Mouse (Mus musculus) limb, embryonic 11.5 days (tissue): ENCODE measurements at regions not wholly inside any gene's neighbourhood (a gene's known extent, or its start where the extent isn't known, plus 50 kb on each side); places are given as distances from the start of the nearest gene placed in this dataset.

Experiments used
- ATAC-seq: fragments of 200-750 bp; cut with Nextera tagmentation; 2 replicates; pipeline ENCODE4 v1.8.0; 2017; ENCODE audit warnings: low read depth; ENCODE audit not compliant: insufficient number of reproducible peaks, low FRiP score, low TSS enrichment
- DNase-seq: peaks from one replicate; pipeline ENCODE4 v3.0.0-alpha.2; 2015; ENCODE audit warnings: low spot score
- H3K27ac ChIP-seq: fragments of 300-500 bp; sonication (generic); replicated peaks from 2 replicates; pipeline ENCODE4 v1.5.1; 2014; ENCODE audit warnings: low read depth, mild to moderate bottlenecking, low read length
- H3K27me3 ChIP-seq: fragments of 300-500 bp; sonication (generic); 2 replicates; pipeline ENCODE4 v1.6.1; 2014; ENCODE audit warnings: mild to moderate bottlenecking, low read length, mixed read lengths; ENCODE audit not compliant: control insufficient read depth, insufficient read depth
- H3K36me3 ChIP-seq: fragments of 300-500 bp; sonication (generic); 2 replicates; pipeline ENCODE4 v1.6.1; 2014; ENCODE audit warnings: mild to moderate bottlenecking, low read length, moderate library complexity, mixed read lengths; ENCODE audit not compliant: control insufficient read depth, insufficient read depth
- H3K4me1 ChIP-seq: fragments of 300-500 bp; sonication (generic); 2 replicates; pipeline ENCODE4 v1.6.1; 2014; ENCODE audit warnings: low read length, mixed read lengths; ENCODE audit not compliant: control insufficient read depth, insufficient read depth
- H3K4me2 ChIP-seq: fragments of 300-500 bp; sonication (generic); 2 replicates; pipeline ENCODE4 v1.6.1; 2014; ENCODE audit warnings: low read depth, mild to moderate bottlenecking, moderate library complexity; ENCODE audit not compliant: severe bottlenecking
- H3K4me3 ChIP-seq: fragments of 300-500 bp; sonication (generic); 2 replicates; pipeline ENCODE4 v1.5.1; 2014; ENCODE audit warnings: low read depth, low read length
- H3K9ac ChIP-seq: fragments of 300-500 bp; sonication (generic); 2 replicates; pipeline ENCODE4 v1.6.1; 2014; ENCODE audit warnings: mild to moderate bottlenecking, low read length
- H3K9me3 ChIP-seq: fragments of 300-500 bp; sonication (generic); 2 replicates; pipeline ENCODE4 v1.6.1; 2016; ENCODE audit warnings: low read length; ENCODE audit not compliant: control insufficient read depth
- WGBS: fragments of 180-500 bp; shearing (Covaris S2); extraction: QIAGEN DNeasy Blood & Tissue Kit; methylation state at CpG from one replicate; pipeline ENCODE4 v1.1.7; 2014; 5-methylcytosine and 5-hydroxymethylcytosine counted together

GRCm38 (mm10) chr9:47076946-47077345 is 78.4 kb downstream of the Gm4791 start:
- 60% methylated on average over 6 of the region's 6 CpGs for WGBS
- H3K9me3 ChIP-seq = no peaks in the 10 kb centered on the region
- no peak overlapping the region for H3K9ac ChIP-seq
- H3K4me3 ChIP-seq = no peak overlapping the region
- no peak overlapping the region for H3K27ac ChIP-seq
- H3K27me3 ChIP-seq = no peaks in the 10 kb centered on the region
- no peaks in the 10 kb centered on the region for H3K4me1 ChIP-seq
- H3K36me3 ChIP-seq = no peaks in the 10 kb centered on the region
- ATAC-seq = no peak
- H3K4me2 ChIP-seq = no peak overlapping the region
- DNase-seq = no peak

DNA sequence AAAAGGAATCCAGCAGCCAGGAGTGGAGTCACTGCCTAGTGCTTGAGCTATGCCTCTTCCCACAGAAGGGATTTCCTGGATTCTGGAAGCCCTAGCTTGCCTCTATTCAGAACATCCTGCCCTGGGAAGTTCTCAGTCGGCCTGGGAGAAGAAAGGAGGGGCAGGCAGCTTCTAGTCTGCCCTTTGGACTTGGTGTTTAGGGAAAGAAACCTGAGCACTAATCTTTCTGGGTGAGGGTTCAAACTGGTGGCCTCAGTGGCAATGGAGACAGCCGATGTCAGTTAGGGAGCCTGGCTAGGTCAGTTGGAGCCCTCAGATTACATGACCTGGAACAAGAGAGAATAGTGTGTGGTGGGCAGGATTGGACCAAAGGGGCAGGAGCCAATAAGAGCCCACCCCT is 78.9 kb downstream of the Gm4791 start:
- Histone ChIP-seq H3K9me3 (no peaks in the 10 kb centered on the region), H3K27ac (no peak overlapping the region), H3K27me3 (no peaks in the 10 kb centered on the region), H3K36me3 (no peaks in the 10 kb centered on the region), H3K4me2 (no peak overlapping the region), H3K4me3 (no peak overlapping the region), H3K9ac (no peak overlapping the region), H3K4me1 (no peaks in the 10 kb centered on the region)
- 52% methylated on average over 2 of the region's 2 CpGs for WGBS
- no peak for DNase-seq
- ATAC-seq = no peak

- Histone ChIP-seq H3K9me3 (no peaks in the 10 kb centered on the region), H3K4me3 (no peak overlapping the region), H3K9ac (no peak overlapping the region), H3K36me3 (no peaks in the 10 kb centered on the region), H3K4me2 (no peak overlapping the region), H3K27me3 (no peaks in the 10 kb centered on the region), H3K27ac (no peak overlapping the region), H3K4me1 (no peaks in the 10 kb centered on the region)
- DNase-seq (no peak), ATAC-seq (no peak)
- 92% methylated on average over 3 of the region's 3 CpGs for WGBS
Measured at GRCm38 (mm10) chr9:47077945-47078344, 79.4 kb downstream of the Gm4791 start.

- ATAC-seq (no peak), DNase-seq (no peak)
- Histone ChIP-seq H3K4me2 (no peak overlapping the region), H3K9ac (no peak overlapping the region), H3K9me3 (no peaks in the 10 kb centered on the region), H3K27ac (no peak overlapping the region), H3K4me1 (no peaks in the 10 kb centered on the region), H3K36me3 (no peaks in the 10 kb centered on the region), H3K4me3 (no peak overlapping the region), H3K27me3 (no peaks in the 10 kb centered on the region)
- 95% methylated on average over 6 of the region's 6 CpGs for WGBS
Measured at GRCm38 (mm10) chr9:47081407-47081806, 82.9 kb downstream of the Gm4791 start.

GRCm38 (mm10) chr9:47091796-47092195 is 93.3 kb downstream of the Gm4791 start:
- H3K4me1 ChIP-seq = no peaks in the 10 kb centered on the region
- WGBS = 59% methylated on average over 10 of the region's 10 CpGs

GRCm38 (mm10) chr9:47095656-47096055 is 97.1 kb downstream of the Gm4791 start:
- Histone ChIP-seq H3K9me3 (no peaks in the 10 kb centered on the region), H3K4me1 (no peaks in the 10 kb centered on the region), H3K9ac (no peak overlapping the region), H3K27ac (no peak overlapping the region), H3K27me3 (no peaks in the 10 kb centered on the region), H3K36me3 (no peaks in the 10 kb centered on the region), H3K4me3 (no peak overlapping the region), H3K4me2 (no peak overlapping the region)
- DNase-seq (no peak), ATAC-seq (no peak)
- 93% methylated on average over 4 of the region's 4 CpGs for WGBS

More at GRCm38 (mm10) chr9:47091796-47092195, 93.3 kb downstream of the Gm4791 start:
- Histone ChIP-seq H3K9me3 (no peaks in the 10 kb centered on the region), H3K9ac (no peak overlapping the region), H3K27ac (no peak overlapping the region), H3K27me3 (no peaks in the 10 kb centered on the region), H3K4me3 (no peak overlapping the region), H3K4me2 (no peak overlapping the region), H3K36me3 (no peaks in the 10 kb centered on the region)
- DNase-seq = no peak
- no peak for ATAC-seq

- Histone ChIP-seq H3K4me2 (no peak overlapping the region), H3K4me3 (no peak overlapping the region), H3K36me3 (no peaks in the 10 kb centered on the region), H3K4me1 (no peaks in the 10 kb centered on the region), H3K9me3 (no peaks in the 10 kb centered on the region), H3K9ac (no peak overlapping the region), H3K27ac (no peak overlapping the region), H3K27me3 (no peaks in the 10 kb centered on the region)
- 80% methylated on average over 3 of the region's 3 CpGs for WGBS
- DNase-seq (no peak), ATAC-seq (no peak)
Measured at GRCm38 (mm10) chr9:47103316-47103715, 104.8 kb downstream of the Gm4791 start.

DNA sequence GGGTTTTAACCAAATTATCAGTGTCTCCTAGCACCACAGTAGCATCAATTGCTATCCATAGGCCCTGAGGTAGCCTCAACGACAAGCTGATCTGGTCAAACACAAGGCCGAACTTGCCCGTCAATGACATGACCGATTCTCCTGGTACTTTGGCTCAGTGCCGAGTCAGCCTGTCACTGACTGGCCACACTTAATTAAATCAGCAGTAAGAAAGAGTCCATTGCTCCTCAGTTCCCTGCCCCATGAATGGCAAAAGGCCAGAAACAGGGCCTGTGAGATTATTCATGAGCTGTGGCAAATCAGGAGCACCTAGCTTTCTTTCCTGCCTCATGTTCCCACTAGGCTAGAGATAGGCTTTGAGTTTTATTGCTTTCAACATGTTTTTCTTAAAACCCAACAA is 105.4 kb downstream of the Gm4791 start:
- 91% methylated on average over 5 of the region's 5 CpGs for WGBS
- Histone ChIP-seq H3K9me3 (no peaks in the 10 kb centered on the region), H3K4me2 (no peak overlapping the region), H3K9ac (no peak overlapping the region), H3K4me3 (no peak overlapping the region), H3K27ac (no peak overlapping the region), H3K27me3 (no peaks in the 10 kb centered on the region), H3K36me3 (no peaks in the 10 kb centered on the region), H3K4me1 (no peaks in the 10 kb centered on the region)
- DNase-seq = no peak
- no peak for ATAC-seq

- Histone ChIP-seq H3K9me3 (no peaks in the 10 kb centered on the region), H3K4me2 (no peak overlapping the region), H3K4me1 (no peaks in the 10 kb centered on the region), H3K36me3 (no peaks in the 10 kb centered on the region), H3K9ac (no peak overlapping the region), H3K27me3 (no peaks in the 10 kb centered on the region), H3K27ac (no peak overlapping the region), H3K4me3 (no peak overlapping the region)
- 59% methylated on average over 5 of the region's 5 CpGs for WGBS
- DNase-seq (no peak), ATAC-seq (no peak)
Measured at GRCm38 (mm10) chr9:47108096-47108495, 109.6 kb downstream of the Gm4791 start.
